Mouse (Mus musculus): ENCODE measurements around the gene Gkap1. TPM values are rescaled to one million over a fixed set of nuclear protein-coding genes. Genes with fewer than 3 reads are reported as not detected.

The Gkap1 gene
- polyA plus RNA-seq, 1 experiment from 2014 or later, result 10.9 TPM

DNA sequence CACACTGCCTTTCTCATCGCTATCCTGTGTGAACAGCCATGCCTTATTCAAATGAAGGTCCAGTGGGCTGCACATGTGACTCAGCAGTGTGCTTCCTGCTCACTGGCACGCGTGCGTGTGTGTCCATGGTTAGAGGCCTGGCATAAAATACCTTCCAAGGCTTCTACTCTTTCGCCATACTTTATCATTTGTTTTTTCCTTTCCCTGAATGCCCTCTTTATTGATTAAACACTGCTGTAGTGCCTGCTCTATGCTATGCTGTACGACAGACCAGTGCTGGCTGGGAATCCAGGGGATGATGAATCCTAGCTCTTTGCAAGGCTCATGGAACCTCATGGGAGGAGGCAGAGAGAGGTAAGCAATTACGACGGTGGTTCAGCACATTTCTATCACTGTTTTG, 43.4 kb downstream of the Gkap1 start:
- Histone ChIP-seq H3K9me3 (ENCODE audit: control insufficient read depth, low read length) (no peaks in the 10 kb centered on the region), H3K4me1 (ENCODE audit: control insufficient read depth, insufficient read depth, low read length) (no peaks in the 10 kb centered on the region), H3K27ac (ENCODE audit: low read length) (no peak overlapping the region), H3K4me2 (ENCODE audit: low read depth, low read length) (no peak overlapping the region), H3K9ac (ENCODE audit: low read depth, low read length) (no peak overlapping the region), H3K27me3 (replicated peaks; ENCODE audit: control insufficient read depth, insufficient read depth, low read length) (no peaks in the 10 kb centered on the region), H3K36me3 (ENCODE audit: control insufficient read depth, insufficient read depth, low read length) (no peaks in the 10 kb centered on the region), H3K4me3 (ENCODE audit: low read length) (no peak overlapping the region)
- ATAC-seq, result no peak
- 86% methylated on average over 8 of the region's 8 CpGs for WGBS

DNA sequence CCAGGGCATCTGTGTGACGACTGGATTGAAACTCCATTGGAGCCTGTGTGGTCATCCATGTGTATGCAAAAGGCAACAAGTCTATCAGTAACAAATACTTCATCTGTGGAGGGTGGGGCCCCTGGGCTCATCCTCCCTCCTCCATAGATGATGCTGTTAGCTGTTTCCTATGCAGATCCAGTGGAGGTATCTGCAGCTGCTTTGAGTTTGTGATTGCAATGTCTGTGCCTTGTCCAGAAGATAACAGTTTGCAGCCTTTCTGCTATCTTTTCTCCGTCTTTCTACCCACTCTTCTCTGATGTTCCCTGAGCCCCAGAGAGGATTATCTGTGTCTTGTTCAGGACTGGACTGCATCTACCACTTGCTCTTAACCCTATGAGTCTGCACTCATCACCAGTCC, 46.9 kb downstream of the Gkap1 start:
- Histone ChIP-seq H3K36me3 (ENCODE audit: control insufficient read depth, insufficient read depth, low read length) (no peaks in the 10 kb centered on the region), H3K4me2 (ENCODE audit: low read depth, low read length) (no peak overlapping the region), H3K27me3 (replicated peaks; ENCODE audit: control insufficient read depth, insufficient read depth, low read length) (no peaks in the 10 kb centered on the region), H3K27ac (ENCODE audit: low read length) (no peak overlapping the region), H3K9ac (ENCODE audit: low read depth, low read length) (no peak overlapping the region), H3K4me1 (ENCODE audit: control insufficient read depth, insufficient read depth, low read length) (no peaks in the 10 kb centered on the region), H3K4me3 (ENCODE audit: low read length) (no peak overlapping the region), H3K9me3 (ENCODE audit: control insufficient read depth, low read length) (no peaks in the 10 kb centered on the region)
- 71% methylated on average over 2 of the region's 2 CpGs for WGBS
- ATAC-seq, result no peak

- no peak overlapping the region for H3K4me3 ChIP-seq (ENCODE audit: low read length)
- H3K4me2 ChIP-seq (ENCODE audit: low read depth, low read length), result no peak overlapping the region
- H3K27me3 ChIP-seq (replicated peaks; ENCODE audit: control insufficient read depth, insufficient read depth, low read length), result no peaks in the 10 kb centered on the region
- no peaks in the 10 kb centered on the region for H3K36me3 ChIP-seq (ENCODE audit: control insufficient read depth, insufficient read depth, low read length)
- H3K4me1 ChIP-seq (ENCODE audit: control insufficient read depth, insufficient read depth, low read length), result 0 out of 2 replicates have a peak, but pooled peaks cover 2% of the 10 kb centered on the region
- H3K9me3 ChIP-seq (ENCODE audit: control insufficient read depth, low read length), result no peaks in the 10 kb centered on the region
- 72% methylated on average over 8 of the region's 8 CpGs for WGBS
- H3K27ac ChIP-seq (ENCODE audit: low read length), result no peak overlapping the region
- no peak for ATAC-seq
- H3K9ac ChIP-seq (ENCODE audit: low read depth, low read length), result no peak overlapping the region
Observed at GRCm38 (mm10) chr13:58225694-58226093, 49.8 kb downstream of the Gkap1 start.

DNA sequence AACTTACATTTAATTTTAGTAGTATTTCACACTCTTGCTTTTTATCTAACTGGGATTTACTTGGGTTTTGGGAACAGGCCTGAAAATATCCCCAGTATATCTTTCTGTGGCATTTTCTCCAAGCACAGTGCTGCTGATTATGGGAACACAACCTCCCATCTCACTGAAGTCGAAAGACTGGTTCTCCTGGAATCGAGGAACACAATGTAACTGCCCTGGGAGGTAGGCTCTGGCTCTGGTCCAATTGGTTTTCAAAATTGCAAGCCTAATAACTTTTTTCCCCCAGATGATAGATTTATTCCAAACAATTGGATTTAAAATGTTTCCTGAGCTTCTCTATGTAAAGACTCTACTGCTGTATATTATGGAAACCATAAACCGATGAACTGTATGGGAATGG, 55.3 kb downstream of the Gkap1 start:
- no peak overlapping the region for H3K27ac ChIP-seq (ENCODE audit: low read length)
- H3K27me3 ChIP-seq (replicated peaks; ENCODE audit: control insufficient read depth, insufficient read depth, low read length), result no peaks in the 10 kb centered on the region
- WGBS, result 64% methylated on average over 3 of the region's 3 CpGs
- no peak for ATAC-seq
- H3K36me3 ChIP-seq (ENCODE audit: control insufficient read depth, insufficient read depth, low read length), result no peaks in the 10 kb centered on the region
- no peak overlapping the region for H3K4me3 ChIP-seq (ENCODE audit: low read length)
- H3K4me2 ChIP-seq (ENCODE audit: low read depth, low read length), result no peak overlapping the region
- peaks cover 10% of the 10 kb centered on the region; the same call in 1 of the 2 replicates for H3K4me1 ChIP-seq (ENCODE audit: control insufficient read depth, insufficient read depth, low read length)
- H3K9ac ChIP-seq (ENCODE audit: low read depth, low read length), result no peak overlapping the region
- no peaks in the 10 kb centered on the region for H3K9me3 ChIP-seq (ENCODE audit: control insufficient read depth, low read length)

DNA sequence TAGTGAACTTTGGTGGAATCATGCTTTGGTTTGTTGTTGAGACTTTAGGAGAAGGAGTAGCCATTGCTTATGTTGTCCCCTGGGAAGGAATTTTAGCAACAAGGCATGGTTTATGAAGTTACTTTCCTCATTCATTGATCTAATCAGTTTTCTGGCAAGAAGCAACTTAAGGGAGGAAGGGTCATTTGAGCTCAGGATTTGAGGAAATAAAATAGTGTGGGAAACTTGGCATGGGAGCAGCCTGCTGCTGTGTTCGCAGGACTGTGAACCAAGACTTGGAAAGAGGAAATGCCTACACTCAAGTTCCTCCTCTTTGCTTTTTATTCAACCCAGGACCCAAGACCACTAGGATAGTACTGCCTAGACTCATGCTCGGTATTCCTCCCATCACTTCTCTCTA, 58.0 kb downstream of the Gkap1 start:
- no peak overlapping the region for H3K4me2 ChIP-seq (ENCODE audit: low read depth, low read length)
- no peaks in the 10 kb centered on the region for H3K9me3 ChIP-seq (ENCODE audit: control insufficient read depth, low read length)
- H3K9ac ChIP-seq (ENCODE audit: low read depth, low read length), result no peak overlapping the region
- H3K4me3 ChIP-seq (ENCODE audit: low read length), result no peak overlapping the region
- WGBS, result 82% methylated on average over 2 of the region's 2 CpGs
- H3K27ac ChIP-seq (ENCODE audit: low read length), result no peak overlapping the region
- H3K27me3 ChIP-seq (replicated peaks; ENCODE audit: control insufficient read depth, insufficient read depth, low read length), result no peaks in the 10 kb centered on the region
- H3K36me3 ChIP-seq (ENCODE audit: control insufficient read depth, insufficient read depth, low read length), result no peaks in the 10 kb centered on the region
- peaks cover 21% of the 10 kb centered on the region for H3K4me1 ChIP-seq (ENCODE audit: control insufficient read depth, insufficient read depth, low read length)
- no peak for ATAC-seq

- H3K4me1 ChIP-seq (ENCODE audit: control insufficient read depth, insufficient read depth, low read length), result peaks cover 24% of the 10 kb centered on the region
- 75% methylated on average over 9 of the region's 9 CpGs for WGBS
- peak overlapping the region; percentile 92 for H3K27ac ChIP-seq (ENCODE audit: low read length)
- peak overlapping the region; percentile 89 for H3K4me2 ChIP-seq (ENCODE audit: low read depth, low read length)
- H3K27me3 ChIP-seq (replicated peaks; ENCODE audit: control insufficient read depth, insufficient read depth, low read length), result no peaks in the 10 kb centered on the region
- peak overlapping the region; percentile 99 for H3K9ac ChIP-seq (ENCODE audit: low read depth, low read length)
- H3K9me3 ChIP-seq (ENCODE audit: control insufficient read depth, low read length), result no peaks in the 10 kb centered on the region
- no peak for ATAC-seq
- no peaks in the 10 kb centered on the region for H3K36me3 ChIP-seq (ENCODE audit: control insufficient read depth, insufficient read depth, low read length)
- H3K4me3 ChIP-seq (ENCODE audit: low read length), result peak overlapping the region; percentile 100
Observed at GRCm38 (mm10) chr13:58216395-58216794, 59.1 kb downstream of the Gkap1 start.

DNA sequence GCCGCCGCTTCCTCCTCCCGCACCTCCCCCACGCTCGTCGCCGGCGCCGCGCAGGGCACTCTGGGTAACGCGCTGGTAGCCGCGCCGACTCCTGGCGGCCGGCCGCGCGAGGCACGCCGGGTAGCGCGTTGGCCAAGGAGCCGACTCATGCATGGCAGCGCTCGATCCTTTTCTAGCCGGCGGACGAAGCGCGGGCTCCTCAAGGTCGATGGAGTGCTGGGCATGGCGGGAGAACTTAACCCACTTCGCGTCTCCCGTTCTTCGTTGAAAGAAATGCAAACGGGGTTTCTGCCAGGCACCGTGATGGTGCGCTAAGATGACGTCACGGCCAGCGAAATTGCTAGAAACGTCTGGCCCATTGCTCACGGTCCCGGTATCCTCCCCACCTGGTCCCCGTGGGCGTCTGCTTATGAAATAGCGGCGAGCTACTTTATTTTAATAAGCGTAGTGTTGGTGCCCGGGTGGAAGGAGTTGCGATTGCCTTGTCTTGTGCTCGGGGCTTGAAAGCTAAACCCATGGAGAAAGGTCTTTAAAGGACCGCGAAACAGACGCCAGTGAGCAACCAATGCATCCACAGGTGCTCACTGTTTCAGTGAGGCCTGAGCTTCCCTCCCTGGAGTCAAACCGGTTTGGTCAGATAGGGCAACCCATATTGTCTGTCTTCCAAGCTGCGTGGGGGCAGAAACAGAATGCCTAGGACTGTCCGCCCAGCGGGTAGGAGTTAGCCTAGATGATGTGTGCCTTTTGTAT, 59.7 kb downstream of the Gkap1 start, which contains the start of gene Ubqln1:
Gene Ubqln1 (minus strand): TSS at position 62 of the 750 bp plus-strand sequence.
- 1% methylated on average over 53 of the region's 62 CpGs for WGBS
- no peaks in the 10 kb centered on the region for H3K36me3 ChIP-seq (ENCODE audit: control insufficient read depth, insufficient read depth, low read length)
- peak within 1 kb of the TSS; percentile 92 for H3K27ac ChIP-seq (ENCODE audit: low read length)
- peak within 1 kb of the TSS; percentile 100 for H3K4me3 ChIP-seq (ENCODE audit: low read length)
- no peaks in the 10 kb centered on the region for H3K9me3 ChIP-seq (ENCODE audit: control insufficient read depth, low read length)
- H3K4me2 ChIP-seq (ENCODE audit: low read depth, low read length), result peak within 1 kb of the TSS; percentile 89
- peak within 1 kb of the TSS; percentile 99 for H3K9ac ChIP-seq (ENCODE audit: low read depth, low read length)
- ATAC-seq, result peak; percentile 84
- no peaks in the 10 kb centered on the region for H3K27me3 ChIP-seq (replicated peaks; ENCODE audit: control insufficient read depth, insufficient read depth, low read length)
- peaks cover 22% of the 10 kb centered on the region for H3K4me1 ChIP-seq (ENCODE audit: control insufficient read depth, insufficient read depth, low read length)

GRCm38 (mm10) chr13:58215253-58215591, 60.3 kb downstream of the Gkap1 start:
- Histone ChIP-seq H3K4me3 (ENCODE audit: low read length) (peak overlapping the region; percentile 100), H3K9ac (ENCODE audit: low read depth, low read length) (peak overlapping the region; percentile 99), H3K27me3 (replicated peaks; ENCODE audit: control insufficient read depth, insufficient read depth, low read length) (no peaks in the 10 kb centered on the region), H3K36me3 (ENCODE audit: control insufficient read depth, insufficient read depth, low read length) (no peaks in the 10 kb centered on the region), H3K27ac (ENCODE audit: low read length) (peak overlapping the region; percentile 92), H3K9me3 (ENCODE audit: control insufficient read depth, low read length) (no peaks in the 10 kb centered on the region), H3K4me1 (ENCODE audit: control insufficient read depth, insufficient read depth, low read length) (peaks cover 19% of the 10 kb centered on the region), H3K4me2 (ENCODE audit: low read depth, low read length) (peak overlapping the region; percentile 89)
- under 1% methylated on average over 44 of the region's 48 CpGs for WGBS
- ATAC-seq, result peak; percentile 65

GRCm38 (mm10) chr13:58214346-58215252, 60.9 kb downstream of the Gkap1 start:
- H3K4me2 ChIP-seq (ENCODE audit: low read depth, low read length), result peak overlapping the region; percentile 89
- H3K36me3 ChIP-seq (ENCODE audit: control insufficient read depth, insufficient read depth, low read length), result no peaks in the 10 kb centered on the region
- WGBS, result under 1% methylated on average over 48 of the region's 49 CpGs
- no peaks in the 10 kb centered on the region for H3K27me3 ChIP-seq (replicated peaks; ENCODE audit: control insufficient read depth, insufficient read depth, low read length)
- H3K4me1 ChIP-seq (ENCODE audit: control insufficient read depth, insufficient read depth, low read length), result peaks cover 19% of the 10 kb centered on the region
- H3K9ac ChIP-seq (ENCODE audit: low read depth, low read length), result peak overlapping the region; percentile 99
- peak overlapping the region; percentile 100 for H3K4me3 ChIP-seq (ENCODE audit: low read length)
- ATAC-seq, result peak; percentile 61
- H3K27ac ChIP-seq (ENCODE audit: low read length), result peak overlapping the region; percentile 92
- H3K9me3 ChIP-seq (ENCODE audit: control insufficient read depth, low read length), result no peaks in the 10 kb centered on the region

Measured in intestine, embryonic 16.5 days (tissue).